Mouse (Mus musculus) CH12.LX (cell line): ENCODE measurements at regions not wholly inside any gene's neighbourhood (a gene's known extent, or its start where the extent isn't known, plus 50 kb on each side); places are given as distances from the start of the nearest gene placed in this dataset.

ENCODE experiments used
- DNase-seq: peaks from one replicate; pipeline ENCODE4 v3.0.0-alpha.2; 2013; ENCODE audit errors: extremely low read depth
- H3K27ac ChIP-seq: 2 replicates; pipeline ENCODE4 v1.5.1; 2012; ENCODE audit warnings: low read depth, mild to moderate bottlenecking, control low read depth, moderate library complexity; ENCODE audit not compliant: insufficient read depth
- H3K27me3 ChIP-seq: replicated peaks from 2 replicates; pipeline ENCODE3; 2012; ENCODE audit warnings: inconsistent platforms
- H3K36me3 ChIP-seq, 2 experiments: replicated peaks in 1 of 2; 2 replicates each; pipeline versions ENCODE3 to v1.6.1; 2012; ENCODE audit warnings: inconsistent platforms in 1 of 2, low read length in 1 of 2, mild to moderate bottlenecking in 1 of 2, mixed read lengths in 1 of 2, moderate library complexity in 1 of 2; ENCODE audit not compliant: control insufficient read depth in 1 of 2, insufficient read depth in 1 of 2
- H3K4me1 ChIP-seq, 2 experiments: 2 replicates each; pipeline ENCODE4 v1.6.1; 2012; ENCODE audit warnings: inconsistent platforms in 1 of 2, moderate library complexity in 1 of 2; ENCODE audit not compliant: insufficient read depth in 2 of 2, control insufficient read depth in 1 of 2
- H3K4me2 ChIP-seq: 2 replicates; pipeline ENCODE4 v1.6.1; 2012; ENCODE audit warnings: low read depth, mild to moderate bottlenecking, control low read depth; ENCODE audit not compliant: poor library complexity, insufficient read depth, severe bottlenecking
- H3K4me3 ChIP-seq, 3 experiments: fragments of 150-350 bp in 1 of 3; sonication (generic) in 1 of 3; replicated peaks in 1 of 3; 2 replicates each; pipeline versions ENCODE3 to v1.5.1; 2011 to 2012; ENCODE audit warnings: low read depth in 2 of 3, low read length in 2 of 3, mild to moderate bottlenecking in 2 of 3, moderate library complexity in 2 of 3, control low read depth in 1 of 3, improper control_type of control experiment in 1 of 3, inconsistent platforms in 1 of 3, mixed read lengths in 1 of 3; ENCODE audit not compliant: poor library complexity in 1 of 3
- H3K79me2 ChIP-seq: replicated peaks from 2 replicates; pipeline ENCODE4 v1.6.1; 2012; ENCODE audit warnings: mild to moderate bottlenecking, moderate library complexity; ENCODE audit not compliant: control insufficient read depth, poor library complexity, insufficient read depth, severe bottlenecking; ENCODE audit errors: extremely low read depth
- H3K9ac ChIP-seq: 2 replicates; pipeline ENCODE4 v1.6.1; 2012; ENCODE audit warnings: low read depth, mild to moderate bottlenecking, control low read depth, moderate library complexity; ENCODE audit not compliant: insufficient read depth
- H3K9me3 ChIP-seq: replicated peaks from 2 replicates; pipeline ENCODE3; 2012; ENCODE audit warnings: low read length, inconsistent platforms, mixed read lengths
- BHLHE40 ChIP-seq: IDR thresholded peaks from 2 replicates; pipeline ENCODE4 v1.6.1; 2011; ENCODE audit warnings: mild to moderate bottlenecking, low read depth, low read length, improper control_type of control experiment
- CHD1 ChIP-seq: IDR thresholded peaks from 2 replicates; pipeline ENCODE4 v1.6.1; 2012; ENCODE audit warnings: low read depth, low read length, improper control_type of control experiment, inconsistent platforms
- CHD2 ChIP-seq: IDR thresholded peaks from 2 replicates; pipeline ENCODE4 v1.6.1; 2011; ENCODE audit warnings: low read length, improper control_type of control experiment
- CTCF ChIP-seq, 2 experiments: IDR thresholded peaks in 1 of 2; conservative IDR thresholded peaks in 1 of 2; 2 replicates each; pipeline ENCODE4 v1.5.1; 2011 to 2012; ENCODE audit warnings: low read depth in 2 of 2, low read length in 2 of 2, improper control_type of control experiment in 1 of 2, inconsistent platforms in 1 of 2, mild to moderate bottlenecking in 1 of 2, moderate library complexity in 1 of 2
- ELF1 ChIP-seq: IDR thresholded peaks from 2 replicates; pipeline ENCODE4 v1.6.1; 2014; ENCODE audit warnings: low read depth, mild to moderate bottlenecking, inconsistent platforms, low read length, improper control_type of control experiment
- GABPA ChIP-seq: IDR thresholded peaks from 2 replicates; pipeline ENCODE4 v1.6.1; 2012; ENCODE audit warnings: low read depth, low read length, improper control_type of control experiment, inconsistent platforms; ENCODE audit not compliant: insufficient replicate concordance
- HCFC1 ChIP-seq: IDR thresholded peaks from 2 replicates; pipeline ENCODE4 v1.6.1; 2012; ENCODE audit warnings: low read depth, mild to moderate bottlenecking, inconsistent platforms, low read length, improper control_type of control experiment
- IRF4 ChIP-seq: IDR thresholded peaks from 2 replicates; pipeline ENCODE4 v1.6.1; 2014; ENCODE audit warnings: low read depth, mild to moderate bottlenecking, inconsistent platforms, low read length, improper control_type of control experiment
- JUND ChIP-seq: conservative IDR thresholded peaks from 2 replicates; pipeline ENCODE4 v1.6.1; 2011; ENCODE audit warnings: low read depth, low read length, improper control_type of control experiment
- KAT2A ChIP-seq: IDR thresholded peaks from 2 replicates; pipeline ENCODE4 v1.6.1; 2012; ENCODE audit warnings: low read length, improper control_type of control experiment, inconsistent platforms; ENCODE audit not compliant: insufficient replicate concordance
- MAX ChIP-seq: IDR thresholded peaks from 2 replicates; pipeline ENCODE4 v1.6.1; 2011; ENCODE audit warnings: low read length, improper control_type of control experiment
- MAZ ChIP-seq: IDR thresholded peaks from 2 replicates; pipeline ENCODE4 v1.6.1; 2012; ENCODE audit warnings: low read depth, mild to moderate bottlenecking, inconsistent platforms, low read length, improper control_type of control experiment, moderate library complexity
- MEF2A ChIP-seq: IDR thresholded peaks from 2 replicates; pipeline ENCODE4 v1.6.1; 2014; ENCODE audit warnings: low read depth, mild to moderate bottlenecking, inconsistent platforms, low read length, improper control_type of control experiment, borderline replicate concordance
- MXI1 ChIP-seq: IDR thresholded peaks from 2 replicates; pipeline ENCODE4 v1.6.1; 2011; ENCODE audit warnings: mild to moderate bottlenecking, low read depth, low read length, improper control_type of control experiment
- NRF1 ChIP-seq: IDR thresholded peaks from 2 replicates; pipeline ENCODE4 v1.6.1; 2014; ENCODE audit warnings: low read depth, mild to moderate bottlenecking, inconsistent platforms, low read length, improper control_type of control experiment, moderate library complexity
- PAX5 ChIP-seq: IDR thresholded peaks from 2 replicates; pipeline ENCODE4 v1.6.1; 2012; ENCODE audit warnings: low read length, inconsistent platforms, mixed read lengths
- POLR2A ChIP-seq: IDR thresholded peaks from 2 replicates; pipeline ENCODE4 v1.6.1; 2011; ENCODE audit warnings: low read depth, mild to moderate bottlenecking, improper control_type of control experiment, low read length
- POLR2AphosphoS2 ChIP-seq: IDR thresholded peaks from 2 replicates; pipeline ENCODE4 v1.6.1; 2011; ENCODE audit warnings: low read depth, low read length, improper control_type of control experiment
- RCOR1 ChIP-seq: conservative IDR thresholded peaks from 2 replicates; pipeline ENCODE4 v1.6.1; 2012; ENCODE audit warnings: low read depth, mild to moderate bottlenecking, inconsistent platforms, low read length, improper control_type of control experiment
- SIN3A ChIP-seq: IDR thresholded peaks from 2 replicates; pipeline ENCODE4 v1.6.1; 2012; ENCODE audit warnings: low read length, improper control_type of control experiment, inconsistent platforms
- TBP ChIP-seq: conservative IDR thresholded peaks from 2 replicates; pipeline ENCODE4 v1.6.1; 2011; ENCODE audit warnings: low read depth, low read length, improper control_type of control experiment
- UBTF ChIP-seq: IDR thresholded peaks from 2 replicates; pipeline ENCODE4 v1.6.1; 2012; ENCODE audit warnings: low read depth, mild to moderate bottlenecking, inconsistent platforms, low read length, improper control_type of control experiment, moderate library complexity
- USF1 ChIP-seq: IDR thresholded peaks from 2 replicates; pipeline ENCODE4 v1.6.1; 2014; ENCODE audit warnings: low read depth, mild to moderate bottlenecking, inconsistent platforms, low read length, improper control_type of control experiment
- ZKSCAN1 ChIP-seq: IDR thresholded peaks from 2 replicates; pipeline ENCODE4 v1.6.1; 2012; ENCODE audit warnings: low read depth, inconsistent platforms, low read length, improper control_type of control experiment, borderline replicate concordance
- ZMIZ1 ChIP-seq: IDR thresholded peaks from 2 replicates; pipeline ENCODE4 v1.6.1; 2012; ENCODE audit warnings: low read depth, mild to moderate bottlenecking, inconsistent platforms, low read length, improper control_type of control experiment
- ZNF384 ChIP-seq: IDR thresholded peaks from 2 replicates; pipeline ENCODE4 v1.6.1; 2012; ENCODE audit warnings: low read depth, low read length, improper control_type of control experiment, inconsistent platforms
- dilution Hi-C: fragments of 300-500 bp; cut with MboI; formaldehyde crosslinking; loops from 2 replicates; pipeline ENCODE4 v1.14.3; 2020; ENCODE audit warnings: low sequenced_read_pairs; ENCODE audit not compliant: extremely low pct_unique_long_range_greater_than_20kb, extremely low pct_ligation_motif_present
- in situ Hi-C: fragments of 300-500 bp; cut with MboI; formaldehyde crosslinking; loops from 3 replicates; pipeline ENCODE4 v1.14.3; 2019; ENCODE audit warnings: low sequenced_read_pairs, low pct_ligation_motif_present, low pct_unique_long_range_greater_than_20kb, mixed read lengths

DNA sequence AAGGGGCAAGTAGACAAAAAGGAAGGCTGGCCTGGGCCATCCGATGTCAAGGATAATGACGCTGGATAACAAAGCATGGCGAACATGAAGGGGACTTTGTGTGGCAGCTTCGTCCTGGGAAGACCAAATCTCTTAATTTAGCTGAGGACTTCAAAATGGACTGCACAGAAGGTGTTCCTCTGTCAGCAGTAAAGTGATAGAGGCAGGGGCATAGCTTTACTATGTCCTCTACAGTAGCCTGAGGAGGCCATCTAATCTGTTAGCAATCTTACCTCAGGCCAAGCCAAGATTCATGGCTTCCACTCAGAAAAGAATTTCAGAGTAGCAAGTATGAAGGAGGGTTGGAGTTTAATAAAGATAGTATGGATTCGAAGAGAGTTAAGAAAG lies 114.9 kb downstream of the Otor start:
- H3K36me3 ChIP-seq = no peaks in the 10 kb centered on the region
- no peaks in the 10 kb centered on the region for H3K9me3 ChIP-seq
- dilution Hi-C loops = no loop called here
- no peak overlapping the region for H3K4me3 ChIP-seq
- no peaks in the 10 kb centered on the region for H3K4me1 ChIP-seq
- TF ChIP-seq MEF2A (no peak), JUND (no peak), CHD1 (no peak), TBP (no peak), UBTF (no peak), MAX (no peak), POLR2AphosphoS2 (no peak), USF1 (no peak), SIN3A (no peak), ZNF384 (no peak)
- no peak for DNase-seq
- H3K79me2 ChIP-seq = no peaks in the 10 kb centered on the region
- in situ Hi-C loops = no loop called here
- H3K9ac ChIP-seq = no peak overlapping the region
- no peak overlapping the region for H3K27ac ChIP-seq
- H3K27me3 ChIP-seq = peaks cover 54% of the 10 kb centered on the region
- H3K4me2 ChIP-seq = no peak overlapping the region

DNA sequence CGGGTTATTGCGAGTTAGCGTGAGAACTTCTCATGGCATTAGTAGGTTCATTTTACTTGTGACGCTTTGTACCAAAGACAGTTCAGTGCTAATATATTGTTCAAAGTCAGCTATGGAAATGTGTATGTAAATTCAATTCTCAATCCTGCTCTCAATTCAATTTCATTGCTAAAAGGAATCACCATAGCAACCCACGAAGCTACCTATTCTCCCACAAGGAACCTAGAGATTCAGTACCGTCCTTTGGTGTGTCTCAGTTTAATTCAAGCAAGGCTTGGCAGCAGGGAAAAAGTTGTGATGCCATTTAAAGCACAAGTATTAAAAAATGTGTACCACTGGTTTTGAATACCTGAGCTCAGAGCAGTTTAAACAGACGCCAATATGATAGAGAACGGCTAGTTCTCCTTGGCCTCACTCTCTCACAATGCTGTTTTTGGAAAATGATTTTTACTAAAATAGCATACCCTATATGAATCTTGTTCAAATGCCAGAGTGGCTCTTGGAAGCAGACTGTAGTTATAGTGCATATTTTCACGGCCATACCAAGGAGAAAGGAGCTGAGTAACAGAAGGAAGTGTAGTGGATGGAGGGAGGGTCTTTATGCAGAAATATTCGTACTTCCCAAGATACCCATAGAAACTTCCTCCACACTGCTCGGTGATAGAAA lies 121.4 kb downstream of the Otor start:
- dilution Hi-C loops (no loop called here), in situ Hi-C loops (no loop called here)
- no peak for DNase-seq
- no peak overlapping the region for H3K4me3 ChIP-seq
- H3K4me1 ChIP-seq = no peaks in the 10 kb centered on the region
- no peak overlapping the region for H3K4me2 ChIP-seq
- TF ChIP-seq ZKSCAN1 (no peak), CHD2 (no peak)
- peaks cover 30% of the 10 kb centered on the region for H3K27me3 ChIP-seq
- H3K36me3 ChIP-seq = no peaks in the 10 kb centered on the region
- no peak overlapping the region for H3K27ac ChIP-seq
- no peak overlapping the region for H3K9ac ChIP-seq
- H3K9me3 ChIP-seq = no peaks in the 10 kb centered on the region
- no peaks in the 10 kb centered on the region for H3K79me2 ChIP-seq

DNA sequence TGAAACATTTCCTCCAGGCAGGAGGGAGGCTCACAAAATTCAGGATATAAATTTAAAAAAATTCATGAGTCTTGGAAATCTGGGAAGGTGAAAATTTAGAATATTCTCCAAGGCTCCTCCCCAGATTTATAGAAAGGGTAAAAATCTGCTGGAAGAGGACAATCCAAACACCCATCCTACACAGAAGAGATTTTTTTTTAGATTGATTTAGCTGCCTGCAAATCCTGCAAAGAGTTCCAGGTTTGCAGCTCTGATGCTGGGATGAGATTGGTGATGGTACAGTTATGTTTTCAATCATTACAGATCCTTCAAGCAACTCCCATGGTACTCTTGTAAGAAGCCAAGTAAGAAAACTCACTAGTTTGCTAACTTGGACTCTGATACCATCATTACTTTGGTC lies 127.8 kb downstream of the Otor start:
- H3K9me3 ChIP-seq = no peaks in the 10 kb centered on the region
- TF ChIP-seq BHLHE40 (no peak), RCOR1 (no peak), CHD2 (no peak), MXI1 (no peak), ZMIZ1 (no peak), NRF1 (no peak), MAZ (no peak), ELF1 (no peak), GABPA (no peak), MEF2A (no peak), POLR2A (no peak), PAX5 (no peak), USF1 (no peak), KAT2A (no peak), IRF4 (no peak), HCFC1 (no peak), CTCF (conservative IDR thresholded peaks at IDR 0.05 in 1 of 2, IDR thresholded peaks at IDR 0.05 in 1 of 2; ENCODE audit: low read depth in 2 of 2, low read length in 2 of 2) (no peak)
- TF ChIP-seq, all 38 proteins: peak for 0
- Histone ChIP-seq H3K4me2 (no peak overlapping the region), H3K4me1 (no peaks in the 10 kb centered on the region), H3K27me3 (peaks cover 2% of the 10 kb centered on the region), H3K9ac (no peak overlapping the region), H3K27ac (no peak overlapping the region), H3K4me3 (no peak overlapping the region), H3K36me3 (no peaks in the 10 kb centered on the region), H3K79me2 (no peaks in the 10 kb centered on the region)
- in situ Hi-C loops = no loop called here
- dilution Hi-C loops = no loop called here
- DNase-seq = no peak
